Mouse (Mus musculus): ENCODE results near the gene Skint7.
"Not testable (repeated sequence)": the region's sequence is repeated elsewhere in the genome, so short reads cannot be mapped to it uniquely, and the experiment has no call there.

Skint7 gene

GRCm38 (mm10) chr4:111972623-111973022 lies at the start of gene Skint7:
Gene Skint7 (plus strand): TSS chr4:111972923.
- no peak for DNase-seq (ENCODE audit: low read depth, low spot score)

- no peak for DNase-seq (ENCODE audit: low read depth, low spot score)
Observed at GRCm38 (mm10) chr4:111961309-111961708, 11.4 kb upstream of the Skint7 start.

- not testable (repeated sequence) for DNase-seq (ENCODE audit: low read depth, low spot score)
Observed at GRCm38 (mm10) chr4:111963241-111963640, 9.5 kb upstream of the Skint7 start.

- DNase-seq (ENCODE audit: low read depth, low spot score), result no peak
Observed at GRCm38 (mm10) chr4:111963669-111964068, 9.1 kb upstream of the Skint7 start.

GRCm38 (mm10) chr4:112005969-112006368 lies 33.2 kb downstream of the Skint7 start, which contains the start of gene Skint1:
Gene Skint1 (plus strand): TSS chr4:112006269.
- no peak for DNase-seq (ENCODE audit: low read depth, low spot score)
